Mouse (Mus musculus) liver, embryonic 15.5 days (tissue): ENCODE data around the gene Ube2h. TPM values are rescaled to one million over a fixed set of nuclear protein-coding genes. Genes with fewer than 3 reads are reported as not detected.

Experiments
- ATAC-seq: fragments of 200-750 bp; cut with Nextera tagmentation; 2 replicates; pipeline ENCODE4 v1.8.0; 2017; ENCODE audit warnings: moderate number of reproducible peaks, mild to moderate bottlenecking, moderate library complexity; ENCODE audit not compliant: insufficient read depth
- H3K27ac ChIP-seq: fragments of 300-500 bp; sonication (generic); replicated peaks from 2 replicates; pipeline ENCODE4 v1.5.1; 2015; ENCODE audit warnings: mild to moderate bottlenecking, inconsistent platforms
- H3K27me3 ChIP-seq: fragments of 300-500 bp; sonication (generic); 2 replicates; pipeline ENCODE4 v1.6.1; 2015; ENCODE audit warnings: mild to moderate bottlenecking, inconsistent platforms
- H3K36me3 ChIP-seq: fragments of 300-500 bp; sonication (generic); replicated peaks from 2 replicates; pipeline ENCODE4 v1.6.1; 2015; ENCODE audit warnings: moderate library complexity, mild to moderate bottlenecking, inconsistent platforms
- H3K4me1 ChIP-seq: fragments of 300-500 bp; sonication (generic); replicated peaks from 2 replicates; pipeline ENCODE4 v1.6.1; 2015; ENCODE audit warnings: inconsistent platforms
- H3K4me2 ChIP-seq: fragments of 300-500 bp; sonication (generic); 2 replicates; pipeline ENCODE4 v1.6.1; 2015; ENCODE audit warnings: moderate library complexity, mild to moderate bottlenecking, inconsistent platforms
- H3K4me3 ChIP-seq: fragments of 300-500 bp; sonication (generic); replicated peaks from 2 replicates; pipeline ENCODE4 v1.5.1; 2015; ENCODE audit warnings: mild to moderate bottlenecking, inconsistent platforms
- H3K9ac ChIP-seq: fragments of 300-500 bp; sonication (generic); 2 replicates; pipeline ENCODE4 v1.6.1; 2015; ENCODE audit warnings: moderate library complexity, mild to moderate bottlenecking, inconsistent platforms
- H3K9me3 ChIP-seq: fragments of 300-500 bp; sonication (generic); replicated peaks from 2 replicates; pipeline ENCODE4 v1.6.1; 2016; ENCODE audit warnings: inconsistent platforms
- WGBS: fragments of 180-500 bp; shearing (Covaris S2); methylation state at CpG from one replicate; pipeline ENCODE4 v1.1.7; 2015; ENCODE audit warnings: mixed read lengths; ENCODE audit not compliant: insufficient replicate concordance; 5-methylcytosine and 5-hydroxymethylcytosine counted together
- polyA plus RNA-seq: library from polyadenylated mRNA; unstranded; fragments of >200 nt; fragmentation: Nextera tagmentation; extraction: Ambion mirVana; gene quantifications from 2 replicates; pipeline ENCODE4 v1.2.1, GENCODE M21; 2015

Gene Ube2h
- 33.8 and 34.7 TPM in 2 replicates for polyA plus RNA-seq

DNA sequence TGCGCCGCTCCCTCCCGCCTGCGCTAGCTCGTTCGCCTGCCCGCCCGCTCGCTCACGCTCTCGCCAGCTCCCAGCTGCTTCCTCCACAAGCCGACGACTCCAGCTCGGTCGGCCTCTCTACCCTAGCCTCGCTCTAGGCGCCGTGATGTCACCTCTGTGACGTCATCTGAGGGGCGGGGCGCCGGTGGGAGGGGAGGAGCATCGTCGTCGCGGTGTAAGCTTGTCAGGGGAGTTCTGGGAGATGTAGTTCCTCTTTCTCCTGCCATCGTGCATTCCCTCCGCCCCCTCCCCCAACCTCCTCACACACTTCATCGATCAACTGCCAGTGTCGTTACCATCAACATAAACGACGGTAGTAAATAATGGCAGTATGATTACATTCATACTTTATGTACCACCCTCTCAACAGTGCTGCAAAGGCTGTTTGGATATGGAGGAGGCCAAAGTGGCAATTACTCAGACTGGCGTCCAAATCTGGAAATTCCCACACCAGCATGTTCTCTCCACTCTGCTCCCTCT is at the start of gene Ube2h:
TSS of gene Ube2h (minus strand) at position 141 of the 519 bp plus-strand sequence.
- H3K4me2 ChIP-seq, result peak within 1 kb of the TSS; percentile 75
- peak; percentile 72 for ATAC-seq
- H3K4me1 ChIP-seq, result peaks cover 88% of the 10 kb centered on the region
- H3K27ac ChIP-seq, result peak within 1 kb of the TSS; percentile 97
- 1% methylated on average over 33 of the region's 33 CpGs for WGBS
- peak within 1 kb of the TSS; percentile 86 for H3K9ac ChIP-seq
- peak within 1 kb of the TSS; percentile 71 for H3K4me3 ChIP-seq
- no peaks in the 10 kb centered on the region for H3K27me3 ChIP-seq
- H3K36me3 ChIP-seq, result 0 out of 2 replicates have a peak, but pooled peaks cover 4% of the 10 kb centered on the region
- H3K9me3 ChIP-seq, result no peaks in the 10 kb centered on the region

- WGBS, result 78% methylated on average over 8 of the region's 8 CpGs
- Histone ChIP-seq H3K4me1 (peaks cover 20% of the 10 kb centered on the region), H3K9me3 (no peaks in the 10 kb centered on the region), H3K36me3 (no peaks in the 10 kb centered on the region), H3K4me2 (no peak overlapping the region), H3K27ac (no peak overlapping the region), H3K27me3 (no peaks in the 10 kb centered on the region), H3K4me3 (no peak overlapping the region), H3K9ac (no peak overlapping the region)
- ATAC-seq, result no peak
Measured at GRCm38 (mm10) chr6:30353661-30354060, 49.3 kb upstream of the Ube2h start.

GRCm38 (mm10) chr6:30352762-30353161 is 48.4 kb upstream of the Ube2h start:
- no peak overlapping the region for H3K4me3 ChIP-seq
- H3K4me1 ChIP-seq, result peaks cover 20% of the 10 kb centered on the region
- H3K36me3 ChIP-seq, result no peaks in the 10 kb centered on the region
- H3K4me2 ChIP-seq, result no peak overlapping the region
- no peaks in the 10 kb centered on the region for H3K27me3 ChIP-seq
- no peak overlapping the region for H3K9ac ChIP-seq
- no peak overlapping the region for H3K27ac ChIP-seq
- no peak for ATAC-seq
- 49% methylated on average over 8 of the region's 8 CpGs for WGBS
- H3K9me3 ChIP-seq, result no peaks in the 10 kb centered on the region

- H3K4me3 ChIP-seq, result no peak overlapping the region
- H3K4me2 ChIP-seq, result no peak overlapping the region
- WGBS, result 62% methylated on average over 9 of the region's 9 CpGs
- ATAC-seq, result no peak
- no peaks in the 10 kb centered on the region for H3K27me3 ChIP-seq
- no peaks in the 10 kb centered on the region for H3K36me3 ChIP-seq
- no peak overlapping the region for H3K9ac ChIP-seq
- no peak overlapping the region for H3K27ac ChIP-seq
- H3K9me3 ChIP-seq, result no peaks in the 10 kb centered on the region
- peaks cover 14% of the 10 kb centered on the region for H3K4me1 ChIP-seq
Measured at GRCm38 (mm10) chr6:30351290-30351689, 47.0 kb upstream of the Ube2h start.

DNA sequence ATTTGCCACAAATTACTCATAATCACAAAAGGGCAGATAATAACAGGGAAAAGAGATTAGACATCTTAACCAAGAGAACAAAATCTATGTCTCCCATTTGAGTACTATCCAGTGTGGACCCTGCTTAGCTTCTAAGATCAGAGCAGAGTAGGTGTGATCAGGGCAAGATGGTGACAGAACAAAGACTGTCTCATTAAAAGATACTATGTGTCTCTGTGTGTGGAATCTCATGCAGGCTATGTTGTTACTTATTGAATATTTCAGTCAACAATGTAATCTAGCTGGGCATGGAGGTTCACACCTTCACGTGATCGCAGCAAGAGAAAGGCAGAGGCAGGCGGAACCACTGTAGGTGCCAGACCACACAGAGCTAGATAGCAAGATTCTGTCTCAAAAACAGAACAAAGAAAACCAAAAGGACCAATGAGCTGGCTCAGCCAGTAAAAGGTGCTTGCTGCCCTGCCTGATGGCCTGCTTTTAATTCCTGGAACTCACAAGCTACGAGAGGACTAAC is 43.0 kb upstream of the Ube2h start:
- Histone ChIP-seq H3K9me3 (no peaks in the 10 kb centered on the region), H3K27ac (no peak overlapping the region), H3K27me3 (no peaks in the 10 kb centered on the region), H3K9ac (no peak overlapping the region), H3K4me1 (no peaks in the 10 kb centered on the region), H3K4me3 (no peak overlapping the region), H3K36me3 (no peaks in the 10 kb centered on the region), H3K4me2 (no peak overlapping the region)
- WGBS, result 64% methylated on average over 4 of the region's 4 CpGs
- ATAC-seq, result no peak

GRCm38 (mm10) chr6:30346737-30347136 is 42.4 kb upstream of the Ube2h start:
- H3K4me2 ChIP-seq, result no peak overlapping the region
- no peak overlapping the region for H3K27ac ChIP-seq
- ATAC-seq, result no peak
- H3K4me3 ChIP-seq, result no peak overlapping the region
- H3K4me1 ChIP-seq, result no peaks in the 10 kb centered on the region
- H3K36me3 ChIP-seq, result no peaks in the 10 kb centered on the region
- no peak overlapping the region for H3K9ac ChIP-seq
- no peaks in the 10 kb centered on the region for H3K27me3 ChIP-seq
- H3K9me3 ChIP-seq, result no peaks in the 10 kb centered on the region
- 52% methylated on average over 6 of the region's 6 CpGs for WGBS

DNA sequence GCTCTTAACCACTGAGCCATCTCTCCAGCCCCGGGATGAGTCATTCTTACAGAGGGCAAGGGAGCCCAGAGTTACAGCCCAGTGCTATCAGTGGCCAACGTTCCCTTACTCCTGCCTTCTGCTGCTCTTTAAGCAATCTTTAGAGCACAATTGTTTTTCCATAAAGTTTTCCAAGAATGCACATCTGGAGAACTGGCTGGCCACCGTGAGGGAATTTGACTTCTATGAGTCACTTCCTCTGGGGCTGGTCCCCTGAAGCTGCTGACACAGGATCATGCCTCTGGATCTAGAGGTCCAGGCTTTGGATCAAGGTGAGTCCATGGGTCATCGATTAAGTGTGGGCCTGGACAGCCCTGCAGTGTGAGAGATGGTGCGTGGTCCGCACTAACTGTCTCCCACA is 39.7 kb upstream of the Ube2h start:
- no peaks in the 10 kb centered on the region for H3K27me3 ChIP-seq
- H3K4me3 ChIP-seq, result no peak overlapping the region
- no peaks in the 10 kb centered on the region for H3K4me1 ChIP-seq
- no peak overlapping the region for H3K4me2 ChIP-seq
- H3K27ac ChIP-seq, result no peak overlapping the region
- no peak overlapping the region for H3K9ac ChIP-seq
- no peaks in the 10 kb centered on the region for H3K9me3 ChIP-seq
- no peak for ATAC-seq
- H3K36me3 ChIP-seq, result no peaks in the 10 kb centered on the region
- 60% methylated on average over 6 of the region's 6 CpGs for WGBS

- Histone ChIP-seq H3K9me3 (no peaks in the 10 kb centered on the region), H3K27ac (no peak overlapping the region), H3K36me3 (no peaks in the 10 kb centered on the region), H3K4me3 (no peak overlapping the region), H3K27me3 (no peaks in the 10 kb centered on the region), H3K4me2 (no peak overlapping the region), H3K4me1 (0 out of 2 replicates have a peak, but pooled peaks cover 6% of the 10 kb centered on the region), H3K9ac (no peak overlapping the region)
- 38% methylated on average over 4 of the region's 4 CpGs for WGBS
- no peak for ATAC-seq
Measured at GRCm38 (mm10) chr6:30340231-30340873, 36.0 kb upstream of the Ube2h start.

DNA sequence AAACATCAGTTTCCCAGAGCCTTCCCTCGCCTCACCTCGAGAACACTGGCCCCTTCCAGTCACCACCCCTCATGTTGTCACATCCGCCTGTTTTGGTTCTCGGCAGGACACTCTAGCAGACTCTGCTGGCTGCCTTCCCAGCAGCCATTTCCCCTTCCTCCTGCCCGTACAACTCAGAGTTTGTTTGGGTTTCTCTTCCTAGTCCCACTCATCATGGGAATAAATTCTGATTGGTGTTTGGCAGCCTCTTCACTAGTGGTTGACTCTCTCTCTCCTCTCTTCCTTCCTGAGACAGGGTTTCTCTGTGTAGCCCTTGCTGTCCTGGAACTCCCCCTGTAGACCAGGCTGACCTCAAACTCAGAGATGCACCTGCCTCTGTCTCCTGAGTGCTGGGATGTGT is 32.6 kb upstream of the Ube2h start:
- Histone ChIP-seq H3K4me3 (no peak overlapping the region), H3K27me3 (no peaks in the 10 kb centered on the region), H3K4me2 (peak overlapping the region; percentile 33), H3K9me3 (no peaks in the 10 kb centered on the region), H3K27ac (no peak overlapping the region; the same call in 1 of the 2 replicates), H3K36me3 (no peaks in the 10 kb centered on the region), H3K4me1 (peaks cover 6% of the 10 kb centered on the region; the same call in 1 of the 2 replicates), H3K9ac (no peak overlapping the region)
- peak; percentile 60 for ATAC-seq
- 11% methylated on average over 5 of the region's 5 CpGs for WGBS

- peaks cover 6% of the 10 kb centered on the region for H3K4me1 ChIP-seq
- no peak overlapping the region for H3K4me3 ChIP-seq
- 52% methylated on average over 4 of the region's 4 CpGs for WGBS
- no peak overlapping the region for H3K27ac ChIP-seq
- peaks cover 20% of the 10 kb centered on the region for H3K27me3 ChIP-seq
- no peak overlapping the region for H3K9ac ChIP-seq
- no peaks in the 10 kb centered on the region for H3K9me3 ChIP-seq
- no peaks in the 10 kb centered on the region for H3K36me3 ChIP-seq
- ATAC-seq, result no peak
- no peak overlapping the region for H3K4me2 ChIP-seq
Measured at GRCm38 (mm10) chr6:30332262-30332661, 27.9 kb upstream of the Ube2h start.

- H3K4me1 ChIP-seq, result peaks cover 12% of the 10 kb centered on the region
- WGBS, result 61% methylated on average over 5 of the region's 5 CpGs
- H3K36me3 ChIP-seq, result no peaks in the 10 kb centered on the region
- no peak for ATAC-seq
- H3K4me3 ChIP-seq, result no peak overlapping the region
- H3K27ac ChIP-seq, result no peak overlapping the region
- H3K27me3 ChIP-seq, result peaks cover 28% of the 10 kb centered on the region
- H3K9me3 ChIP-seq, result no peaks in the 10 kb centered on the region
- H3K9ac ChIP-seq, result no peak overlapping the region
- no peak overlapping the region for H3K4me2 ChIP-seq
Measured at GRCm38 (mm10) chr6:30330706-30331105, 26.4 kb upstream of the Ube2h start.
